Mouse (Mus musculus): ENCODE measurements at regions not wholly inside any gene's neighbourhood (a gene's known extent, or its start where the extent isn't known, plus 50 kb on each side); places are given as distances from the start of the nearest gene placed in this dataset.
A peak's percentile ranks its signal among the peaks of the same experiment; 100 is the strongest.

GRCm38 (mm10) chr1:157016625-157017024 is 77.2 kb upstream of the Ralgps2 start:
- Histone ChIP-seq H3K9ac (replicated peaks; ENCODE audit: low read length) (no peak overlapping the region), H3K4me1 (ENCODE audit: insufficient read depth, low read length) (peaks cover 10% of the 10 kb centered on the region; the same call in 1 of the 2 replicates), H3K27ac (ENCODE audit: low read length) (no peak overlapping the region), H3K4me3 (ENCODE audit: low read length) (no peak overlapping the region), H3K9me3 (ENCODE audit: low read length) (no peaks in the 10 kb centered on the region), H3K27me3 (ENCODE audit: insufficient read depth, low read length) (no peaks in the 10 kb centered on the region), H3K4me2 (replicated peaks; ENCODE audit: low read depth, low read length) (no peak overlapping the region), H3K36me3 (ENCODE audit: insufficient read depth, low read length) (no peaks in the 10 kb centered on the region)
- peak; percentile 25; the same call in 1 of the 2 replicates for ATAC-seq (ENCODE audit: low FRiP score, low TSS enrichment)
- WGBS = 39% methylated on average over 8 of the region's 8 CpGs

GRCm38 (mm10) chr1:157014532-157015497 is 75.4 kb upstream of the Ralgps2 start:
- ATAC-seq (ENCODE audit: low FRiP score, low TSS enrichment) = no peak
- WGBS = 76% methylated on average over 17 of the region's 17 CpGs
- no peaks in the 10 kb centered on the region for H3K27me3 ChIP-seq (ENCODE audit: insufficient read depth, low read length)
- H3K36me3 ChIP-seq (ENCODE audit: insufficient read depth, low read length) = no peaks in the 10 kb centered on the region
- no peaks in the 10 kb centered on the region for H3K9me3 ChIP-seq (ENCODE audit: low read length)
- H3K9ac ChIP-seq (replicated peaks; ENCODE audit: low read length) = no peak overlapping the region
- H3K4me1 ChIP-seq (ENCODE audit: insufficient read depth, low read length) = peaks cover 10% of the 10 kb centered on the region; the same call in 1 of the 2 replicates
- H3K27ac ChIP-seq (ENCODE audit: low read length) = 0 out of 2 replicates have a peak overlapping the region, but pooled peaks have one; percentile 32
- H3K4me3 ChIP-seq (ENCODE audit: low read length) = no peak overlapping the region
- no peak overlapping the region for H3K4me2 ChIP-seq (replicated peaks; ENCODE audit: low read depth, low read length)

- Histone ChIP-seq H3K27me3 (ENCODE audit: insufficient read depth, low read length) (no peaks in the 10 kb centered on the region), H3K27ac (ENCODE audit: low read length) (no peak overlapping the region), H3K9ac (replicated peaks; ENCODE audit: low read length) (no peak overlapping the region), H3K4me1 (ENCODE audit: insufficient read depth, low read length) (peaks cover 10% of the 10 kb centered on the region; the same call in 1 of the 2 replicates), H3K36me3 (ENCODE audit: insufficient read depth, low read length) (no peaks in the 10 kb centered on the region), H3K4me3 (ENCODE audit: low read length) (no peak overlapping the region), H3K9me3 (ENCODE audit: low read length) (no peaks in the 10 kb centered on the region), H3K4me2 (replicated peaks; ENCODE audit: low read depth, low read length) (no peak overlapping the region)
- 67% methylated on average over 7 of the region's 7 CpGs for WGBS
- ATAC-seq (ENCODE audit: low FRiP score, low TSS enrichment) = no peak
Measured at GRCm38 (mm10) chr1:157013669-157014048, 74.2 kb upstream of the Ralgps2 start.

- peaks cover 12% of the 10 kb centered on the region; the same call in 1 of the 2 replicates for H3K4me1 ChIP-seq (ENCODE audit: insufficient read depth, low read length)
- no peak overlapping the region for H3K4me3 ChIP-seq (ENCODE audit: low read length)
- H3K27me3 ChIP-seq (ENCODE audit: insufficient read depth, low read length) = no peaks in the 10 kb centered on the region
- no peak for ATAC-seq (ENCODE audit: low FRiP score, low TSS enrichment)
- H3K27ac ChIP-seq (ENCODE audit: low read length) = no peak overlapping the region
- H3K4me2 ChIP-seq (replicated peaks; ENCODE audit: low read depth, low read length) = no peak overlapping the region
- H3K9ac ChIP-seq (replicated peaks; ENCODE audit: low read length) = no peak overlapping the region
- no peaks in the 10 kb centered on the region for H3K36me3 ChIP-seq (ENCODE audit: insufficient read depth, low read length)
- H3K9me3 ChIP-seq (ENCODE audit: low read length) = no peaks in the 10 kb centered on the region
- 69% methylated on average over 7 of the region's 7 CpGs for WGBS
Measured at GRCm38 (mm10) chr1:157012950-157013668, 73.7 kb upstream of the Ralgps2 start.

GRCm38 (mm10) chr1:157011226-157011625 is 71.8 kb upstream of the Ralgps2 start:
- Histone ChIP-seq H3K9ac (replicated peaks; ENCODE audit: low read length) (no peak overlapping the region), H3K36me3 (ENCODE audit: insufficient read depth, low read length) (no peaks in the 10 kb centered on the region), H3K4me1 (ENCODE audit: insufficient read depth, low read length) (peaks cover 14% of the 10 kb centered on the region; the same call in 1 of the 2 replicates), H3K4me3 (ENCODE audit: low read length) (no peak overlapping the region), H3K27ac (ENCODE audit: low read length) (no peak overlapping the region), H3K4me2 (replicated peaks; ENCODE audit: low read depth, low read length) (no peak overlapping the region), H3K9me3 (ENCODE audit: low read length) (no peaks in the 10 kb centered on the region), H3K27me3 (ENCODE audit: insufficient read depth, low read length) (no peaks in the 10 kb centered on the region)
- no peak for ATAC-seq (ENCODE audit: low FRiP score, low TSS enrichment)
- 86% methylated on average over 6 of the region's 6 CpGs for WGBS

GRCm38 (mm10) chr1:157009427-157009826 is 70.0 kb upstream of the Ralgps2 start:
- no peak for ATAC-seq (ENCODE audit: low FRiP score, low TSS enrichment)
- WGBS = 57% methylated on average over 9 of the region's 9 CpGs
- no peak overlapping the region for H3K27ac ChIP-seq (ENCODE audit: low read length)

GRCm38 (mm10) chr1:157007891-157008730 is 68.7 kb upstream of the Ralgps2 start:
- H3K4me1 ChIP-seq (ENCODE audit: insufficient read depth, low read length) = peaks cover 4% of the 10 kb centered on the region; the same call in 1 of the 2 replicates
- H3K9me3 ChIP-seq (ENCODE audit: low read length) = no peaks in the 10 kb centered on the region
- 62% methylated on average over 4 of the region's 4 CpGs for WGBS
- H3K27me3 ChIP-seq (ENCODE audit: insufficient read depth, low read length) = no peaks in the 10 kb centered on the region
- H3K27ac ChIP-seq (ENCODE audit: low read length) = peak overlapping the region; percentile 37
- no peaks in the 10 kb centered on the region for H3K36me3 ChIP-seq (ENCODE audit: insufficient read depth, low read length)
- H3K9ac ChIP-seq (replicated peaks; ENCODE audit: low read length) = no peak overlapping the region
- H3K4me3 ChIP-seq (ENCODE audit: low read length) = no peak overlapping the region
- peak; percentile 86 for ATAC-seq (ENCODE audit: low FRiP score, low TSS enrichment)
- H3K4me2 ChIP-seq (replicated peaks; ENCODE audit: low read depth, low read length) = no peak overlapping the region

More at GRCm38 (mm10) chr1:157009427-157009826, 70.0 kb upstream of the Ralgps2 start:
- Histone ChIP-seq H3K27me3 (ENCODE audit: insufficient read depth, low read length) (no peaks in the 10 kb centered on the region), H3K9me3 (ENCODE audit: low read length) (no peaks in the 10 kb centered on the region), H3K4me1 (ENCODE audit: insufficient read depth, low read length) (peaks cover 8% of the 10 kb centered on the region; the same call in 1 of the 2 replicates), H3K36me3 (ENCODE audit: insufficient read depth, low read length) (no peaks in the 10 kb centered on the region), H3K9ac (replicated peaks; ENCODE audit: low read length) (no peak overlapping the region), H3K4me3 (ENCODE audit: low read length) (no peak overlapping the region), H3K4me2 (replicated peaks; ENCODE audit: low read depth, low read length) (no peak overlapping the region)

GRCm38 (mm10) chr1:157004312-157005074 is 65.1 kb upstream of the Ralgps2 start:
- no peak for ATAC-seq (ENCODE audit: low FRiP score, low TSS enrichment)
- peaks cover 14% of the 10 kb centered on the region for H3K4me1 ChIP-seq (ENCODE audit: insufficient read depth, low read length)
- no peak overlapping the region for H3K4me3 ChIP-seq (ENCODE audit: low read length)
- H3K27me3 ChIP-seq (ENCODE audit: insufficient read depth, low read length) = no peaks in the 10 kb centered on the region
- WGBS = 80% methylated on average over 16 of the region's 16 CpGs
- no peak overlapping the region for H3K9ac ChIP-seq (replicated peaks; ENCODE audit: low read length)
- no peaks in the 10 kb centered on the region for H3K36me3 ChIP-seq (ENCODE audit: insufficient read depth, low read length)
- no peak overlapping the region for H3K4me2 ChIP-seq (replicated peaks; ENCODE audit: low read depth, low read length)
- no peak overlapping the region for H3K27ac ChIP-seq (ENCODE audit: low read length)
- no peaks in the 10 kb centered on the region for H3K9me3 ChIP-seq (ENCODE audit: low read length)

- whole genome bisulfite sequencing = 82% methylated on average over 7 of the region's 7 CpGs
Measured at GRCm38 (mm10) chr1:157003034-157003433, 63.6 kb upstream of the Ralgps2 start.

More at GRCm38 (mm10) chr1:157003034-157003433, 63.6 kb upstream of the Ralgps2 start:
- Histone ChIP-seq H3K27me3 (ENCODE audit: insufficient read depth, low read length) (no peaks in the 10 kb centered on the region), H3K4me1 (ENCODE audit: insufficient read depth, low read length) (peaks cover 12% of the 10 kb centered on the region), H3K4me3 (ENCODE audit: low read length) (no peak overlapping the region), H3K27ac (ENCODE audit: low read length) (no peak overlapping the region), H3K9ac (replicated peaks; ENCODE audit: low read length) (no peak overlapping the region), H3K9me3 (ENCODE audit: low read length) (no peaks in the 10 kb centered on the region), H3K4me2 (replicated peaks; ENCODE audit: low read depth, low read length) (no peak overlapping the region), H3K36me3 (ENCODE audit: insufficient read depth, low read length) (no peaks in the 10 kb centered on the region)
- no peak for ATAC-seq (ENCODE audit: low FRiP score, low TSS enrichment)

Data from kidney, embryonic 16.5 days (tissue).